Mouse (Mus musculus): ENCODE measurements at regions not wholly inside any gene's neighbourhood (a gene's known extent, or its start where the extent isn't known, plus 50 kb on each side); places are given as distances from the start of the nearest gene placed in this dataset.

GRCm38 (mm10) chr10:8969016-8969415 is 83.1 kb upstream of the Sash1 start:
- TF ChIP-seq POLR2A (IDR thresholded peaks at IDR 0.05; ENCODE audit: borderline replicate concordance, control insufficient read depth, low read depth, low read length), result no peak
- no peak for TF ChIP-seq CTCF (IDR thresholded peaks at IDR 0.05; ENCODE audit: control insufficient read depth, insufficient read depth, low read length)

Measured in bone marrow, adult 2 months (tissue).